Mouse (Mus musculus) T-helper 1 cell (primary cell): ENCODE results near the gene Ddx23.

Source experiments
- in situ Hi-C: fragments of 300-600 bp; cut with MboI, MseI; formaldehyde crosslinking; loops from one replicate; pipeline ENCODE4 v1.15.1; 2025; ENCODE audit warnings: high pct_unique_total_duplicates

The Ddx23 gene

DNA sequence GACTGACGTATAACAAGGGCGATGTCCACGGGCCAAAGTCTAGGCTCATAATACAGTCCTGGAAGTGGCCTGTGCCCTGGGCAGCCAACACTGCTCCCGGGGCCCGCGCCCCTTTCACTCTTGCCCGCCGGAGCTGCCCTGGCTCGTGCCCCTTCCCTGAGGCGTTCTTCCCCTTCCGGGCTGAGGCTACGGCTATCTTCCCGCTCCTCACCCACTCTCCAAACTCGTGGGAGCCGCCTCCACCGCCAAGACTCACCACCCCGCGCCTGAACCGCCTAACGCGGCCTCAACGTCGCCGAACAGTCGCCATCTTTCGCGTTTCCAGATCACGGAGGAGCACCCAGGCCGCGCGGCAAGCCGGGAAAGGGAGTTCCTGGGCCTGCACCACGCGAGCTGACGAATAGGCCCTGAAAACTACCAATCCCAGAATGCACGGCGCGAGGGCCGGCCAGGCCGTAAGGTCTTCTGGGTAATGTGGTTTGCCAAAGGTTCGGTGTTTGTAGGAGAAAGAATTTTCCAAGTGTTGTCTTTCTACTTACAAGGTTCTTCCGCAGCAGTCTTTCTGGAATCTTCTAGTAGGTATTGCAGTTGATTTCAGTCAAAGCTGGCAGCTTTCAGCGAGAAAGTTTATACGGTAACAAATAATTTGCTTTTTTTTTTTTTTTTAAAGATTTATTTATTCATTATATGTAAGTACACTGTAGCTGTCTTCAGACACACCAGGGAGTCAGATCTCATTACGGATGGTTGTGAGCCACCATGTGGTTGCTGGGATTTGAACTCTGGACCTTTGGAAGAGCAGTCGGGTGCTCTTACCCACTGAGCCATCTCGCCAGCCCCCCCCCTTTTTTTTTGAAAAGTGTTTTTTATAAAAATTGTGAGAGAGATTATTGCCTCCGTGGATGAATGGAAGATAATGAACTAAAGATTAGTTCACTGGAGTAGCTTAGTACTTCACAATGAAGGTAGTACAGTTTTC is at the start of gene Ddx23:
TSS of gene Ddx23 (minus strand) at position 328 of the 979 bp plus-strand sequence.
- in situ Hi-C loops = no loop called here

DNA sequence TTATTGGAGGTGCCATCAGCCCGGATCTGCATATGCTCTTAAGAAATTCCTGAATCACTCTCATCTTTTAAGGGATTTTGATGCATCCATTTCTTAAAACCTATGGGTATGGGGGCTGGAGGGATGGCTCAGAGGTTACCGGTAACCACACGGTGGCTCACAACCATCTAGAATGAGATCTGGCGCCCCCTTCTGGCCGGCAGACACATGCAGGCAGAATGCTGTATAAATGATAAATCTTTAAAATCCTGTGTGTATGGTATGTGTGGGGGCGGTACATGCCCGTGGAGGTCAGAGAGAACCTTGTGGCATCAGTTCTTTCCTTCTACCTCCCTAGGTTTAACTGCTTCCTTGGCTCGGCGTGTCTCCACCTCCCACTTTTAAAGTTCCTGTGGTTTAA is 47.7 kb upstream of the Ddx23 start:
- in situ Hi-C loops = no loop called here

DNA sequence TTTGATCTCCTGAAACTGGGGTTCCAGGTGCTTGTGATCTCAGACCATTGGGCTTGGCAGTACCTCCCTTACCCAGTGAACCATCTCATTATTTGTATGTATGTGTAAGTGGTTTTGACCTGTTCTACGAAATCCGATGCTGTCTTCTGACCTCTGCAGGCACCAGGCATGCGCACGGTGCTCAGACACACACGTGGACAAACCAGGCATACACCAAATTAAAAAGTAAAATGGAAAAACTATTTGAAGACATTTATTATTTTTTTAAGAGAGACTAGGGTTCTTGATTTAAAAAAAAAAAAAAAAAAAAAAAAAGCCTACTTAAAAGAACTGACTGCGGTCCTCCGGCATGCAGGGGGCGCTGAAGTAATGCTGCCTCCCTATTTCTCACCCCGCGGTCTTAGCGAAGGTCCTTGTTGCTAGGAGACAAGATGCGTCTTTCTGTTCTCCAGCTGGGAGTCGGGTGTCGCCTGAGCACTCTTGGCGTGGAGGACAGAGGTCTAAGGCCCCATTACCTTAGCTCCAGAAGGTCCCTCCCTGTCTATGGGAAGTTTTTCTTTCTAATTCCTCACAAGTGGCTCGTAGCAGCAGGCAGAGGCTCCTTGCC is 45.2 kb upstream of the Ddx23 start, which contains the start of gene Ccdc65:
TSS of gene Ccdc65 (plus strand) at position 442 of the 607 bp plus-strand sequence.
- in situ Hi-C loops = loop anchor here (5.0 kb wide), 1 partner anchor 76 kb away; the partner anchor contains the start of gene Cacnb3

DNA sequence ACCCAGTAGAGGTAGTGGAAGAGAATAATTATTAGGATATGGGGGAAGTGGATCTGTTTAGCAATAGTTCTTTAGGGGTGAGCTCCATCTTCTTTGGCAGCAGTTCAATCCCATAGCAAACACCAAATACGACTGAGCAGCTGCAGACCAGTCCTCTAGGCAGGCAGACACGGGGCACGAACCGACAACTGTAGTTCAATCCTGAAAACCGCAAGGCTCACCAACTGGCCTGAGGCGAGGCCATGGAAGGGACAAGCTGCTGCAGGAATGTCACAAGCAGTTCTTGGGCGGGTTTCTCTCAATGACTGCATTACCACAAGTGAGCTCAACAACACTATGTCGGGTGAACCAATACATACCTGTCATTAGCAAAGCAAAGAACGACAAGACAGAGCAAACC is 41.6 kb upstream of the Ddx23 start:
- in situ Hi-C loops = no loop called here

DNA sequence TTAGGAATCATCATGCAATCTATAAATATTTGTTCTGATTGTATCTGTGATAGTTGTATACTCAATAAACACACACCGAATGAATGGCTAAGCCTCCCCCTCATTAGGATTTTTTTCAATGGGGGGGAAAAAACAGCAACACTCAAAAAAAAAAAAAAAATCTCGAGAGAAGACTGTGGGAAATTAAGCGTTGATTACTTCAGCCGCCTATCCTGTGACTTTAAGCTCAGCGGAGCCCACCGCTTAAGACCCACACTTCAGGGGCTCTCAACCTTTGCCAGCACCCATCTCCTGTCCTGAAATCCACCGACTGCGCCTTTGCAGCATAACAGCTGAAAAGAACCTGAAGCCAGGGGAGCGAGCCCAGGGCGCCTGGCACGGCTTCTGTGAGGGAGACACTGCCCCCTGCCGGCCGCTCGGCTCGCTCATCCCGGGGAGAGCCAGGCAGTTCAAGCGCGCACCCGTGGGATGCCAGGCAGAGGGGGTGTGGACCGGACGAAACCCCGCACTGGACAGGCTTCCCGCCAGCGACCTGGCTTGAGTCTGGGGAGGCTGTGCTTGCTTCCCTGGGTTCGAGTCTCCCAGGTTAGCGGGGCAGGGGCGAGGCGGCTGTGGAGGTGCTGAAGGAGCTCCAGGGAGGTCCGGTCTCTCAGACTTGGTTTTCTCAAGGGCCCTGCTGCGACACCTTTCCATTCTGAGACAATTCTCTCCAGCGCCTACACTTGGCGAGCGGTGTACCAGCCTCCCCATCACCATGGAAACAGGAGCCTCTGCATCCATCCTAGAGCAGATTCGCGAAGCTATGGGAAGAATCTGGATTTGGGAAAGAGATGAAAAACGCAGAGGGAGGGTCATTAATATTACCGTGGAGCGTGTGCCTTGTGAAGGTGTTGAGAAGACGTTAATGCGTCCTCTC is 36.8 kb upstream of the Ddx23 start:
- in situ Hi-C loops = no loop called here

DNA sequence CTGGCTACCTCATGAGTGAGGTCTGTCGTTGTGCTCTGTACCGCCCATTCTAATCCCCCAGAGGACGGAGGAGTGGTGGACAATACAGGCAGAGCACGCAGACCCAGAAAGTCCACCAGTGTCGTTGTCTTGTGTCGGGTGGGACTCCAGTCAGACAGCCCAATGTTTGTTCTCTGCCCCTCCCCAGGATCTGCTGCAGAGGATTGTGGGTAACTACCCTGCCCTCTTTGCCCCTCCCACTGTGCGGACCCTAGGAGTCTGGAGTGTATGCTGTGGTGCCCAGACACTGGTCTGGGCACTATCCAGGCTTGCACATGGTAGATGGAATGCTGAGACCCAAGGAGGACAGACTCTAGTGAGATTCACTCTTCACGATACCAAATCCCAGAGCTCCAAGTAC is 33.5 kb upstream of the Ddx23 start:
- in situ Hi-C loops = no loop called here

DNA sequence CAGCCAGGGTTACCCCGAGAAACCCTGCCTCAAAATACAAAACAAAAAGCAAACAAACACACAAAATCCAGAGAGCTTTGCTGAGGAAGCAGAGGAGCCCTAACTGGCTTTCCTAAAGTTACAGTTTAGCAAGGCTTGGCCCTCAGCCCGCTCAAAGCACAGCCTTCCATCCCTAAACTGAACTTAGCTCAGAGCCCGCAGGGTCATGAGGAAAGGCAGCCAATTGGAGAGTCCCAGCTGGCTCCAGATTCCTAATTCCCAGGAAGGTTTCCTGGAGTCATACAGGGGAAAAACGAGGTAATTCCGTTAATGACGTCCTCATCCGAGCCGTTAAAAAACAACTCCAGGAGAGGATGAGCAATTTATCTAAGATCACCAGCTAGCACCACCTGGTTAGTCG is 33.0 kb upstream of the Ddx23 start:
- in situ Hi-C loops = no loop called here

DNA sequence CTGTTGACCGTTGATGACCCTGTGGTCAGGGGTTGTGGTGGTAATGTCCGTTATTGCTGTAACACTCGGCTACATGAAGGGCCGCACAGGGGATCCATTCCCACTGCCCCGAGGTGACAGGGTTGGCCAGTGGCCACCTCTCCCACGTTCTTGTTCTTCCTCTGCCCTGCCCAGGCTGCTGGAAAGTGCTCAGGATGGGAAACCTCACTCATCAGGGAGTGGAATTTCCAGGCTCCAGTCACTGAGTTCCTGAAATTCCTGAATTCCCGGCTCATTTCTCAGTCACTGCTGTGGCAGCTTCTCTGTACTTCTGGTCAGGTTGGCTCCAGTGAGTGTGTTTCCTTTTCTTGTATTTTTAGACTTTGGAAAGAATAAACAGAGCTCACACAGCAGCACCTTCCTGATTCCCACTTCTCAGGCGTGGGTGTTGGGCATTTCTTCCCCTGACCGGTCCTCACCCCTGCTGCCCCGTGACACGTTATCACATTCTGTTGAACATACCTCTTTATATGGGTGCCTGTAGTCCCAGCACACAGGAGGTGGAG is 29.5 kb upstream of the Ddx23 start:
- in situ Hi-C loops = no loop called here

DNA sequence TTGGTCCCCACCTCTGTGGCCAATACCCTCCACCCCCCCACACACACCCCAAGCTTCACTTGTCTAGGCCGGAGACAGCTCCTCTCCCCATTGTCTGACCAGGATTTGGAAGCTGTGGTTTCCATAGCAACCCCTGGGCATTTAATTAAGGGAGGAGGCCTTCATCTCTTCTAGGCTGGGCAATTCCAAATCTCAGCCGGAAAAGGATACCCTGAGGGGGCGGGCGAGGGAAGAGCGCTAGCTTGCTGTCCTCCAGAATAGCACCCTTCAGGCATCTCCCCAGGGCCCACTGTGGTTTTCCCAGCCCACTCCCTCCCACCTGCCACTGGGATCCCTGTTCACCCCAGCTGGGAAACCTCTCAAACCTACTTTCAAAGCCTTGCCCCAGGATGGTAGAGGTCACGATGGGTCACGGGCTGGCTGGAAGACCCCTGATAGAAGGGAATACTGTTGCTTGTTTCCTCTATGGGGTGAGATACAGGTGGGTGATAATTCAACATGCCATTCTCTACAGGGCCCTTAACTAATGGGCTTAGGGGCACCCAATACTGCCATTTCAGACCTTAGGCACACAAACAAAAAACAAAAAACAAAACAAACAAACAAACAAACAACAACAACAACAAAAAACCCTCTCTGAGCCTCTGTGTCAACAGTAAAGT is 28.9 kb upstream of the Ddx23 start:
- in situ Hi-C loops = no loop called here

DNA sequence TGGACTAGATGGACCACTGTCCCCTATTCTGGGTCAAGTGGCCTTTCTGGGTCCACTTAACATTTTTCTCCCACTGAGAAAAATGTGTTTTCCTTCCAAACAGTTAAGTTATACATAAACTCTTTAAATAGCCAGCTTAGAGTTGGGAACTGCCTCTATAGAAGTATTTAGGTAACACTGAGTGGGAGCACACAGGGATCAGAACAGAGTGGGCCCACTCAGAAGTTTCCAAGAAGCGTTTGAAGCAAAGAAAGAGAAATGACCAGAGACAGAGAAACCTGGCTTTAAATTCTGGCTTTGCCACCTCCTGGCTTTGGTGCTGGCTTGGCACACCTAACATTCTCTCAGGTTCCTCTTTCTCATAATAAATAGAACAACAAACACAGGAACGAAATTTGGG is 27.0 kb upstream of the Ddx23 start:
- in situ Hi-C loops = no loop called here

DNA sequence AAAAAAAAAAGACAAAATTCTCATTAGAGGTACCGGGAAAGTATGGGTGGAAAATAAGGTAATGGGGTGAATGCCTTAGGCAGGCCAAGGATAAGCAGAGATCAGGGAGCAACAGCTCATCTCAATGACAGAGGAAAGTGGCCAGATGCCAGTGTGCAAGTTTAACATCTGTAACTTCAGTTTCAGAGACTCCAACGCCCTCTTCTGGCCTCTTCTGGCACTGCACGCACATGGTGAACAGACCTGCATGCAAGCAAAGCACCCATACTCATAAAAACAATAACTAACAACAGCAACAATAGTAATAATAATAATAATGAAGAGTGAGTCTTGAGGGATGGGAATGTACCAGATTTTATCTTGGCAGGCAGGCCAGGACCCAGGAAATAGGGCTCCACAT is 23.2 kb upstream of the Ddx23 start:
- in situ Hi-C loops = no loop called here

DNA sequence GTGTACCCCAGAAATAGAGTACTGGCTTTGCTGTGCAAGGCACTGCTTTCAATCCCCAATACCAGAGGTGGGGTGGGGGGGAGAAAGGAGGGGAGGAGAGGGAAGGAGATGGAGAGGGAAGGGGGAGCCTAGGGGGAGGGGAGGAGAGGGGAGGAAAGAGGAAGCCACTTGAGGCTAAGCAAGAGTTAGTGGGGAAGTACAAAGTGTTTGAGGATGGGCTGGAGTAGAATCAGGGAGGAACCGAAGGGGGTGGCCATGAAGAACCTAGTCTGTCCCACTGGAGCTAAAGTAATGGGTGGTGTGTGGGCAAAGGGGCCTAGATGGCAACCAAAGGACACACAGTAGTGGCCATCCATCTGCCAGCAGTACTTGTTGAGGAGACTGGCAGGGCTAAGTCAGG is 21.1 kb upstream of the Ddx23 start:
- in situ Hi-C loops = no loop called here

DNA sequence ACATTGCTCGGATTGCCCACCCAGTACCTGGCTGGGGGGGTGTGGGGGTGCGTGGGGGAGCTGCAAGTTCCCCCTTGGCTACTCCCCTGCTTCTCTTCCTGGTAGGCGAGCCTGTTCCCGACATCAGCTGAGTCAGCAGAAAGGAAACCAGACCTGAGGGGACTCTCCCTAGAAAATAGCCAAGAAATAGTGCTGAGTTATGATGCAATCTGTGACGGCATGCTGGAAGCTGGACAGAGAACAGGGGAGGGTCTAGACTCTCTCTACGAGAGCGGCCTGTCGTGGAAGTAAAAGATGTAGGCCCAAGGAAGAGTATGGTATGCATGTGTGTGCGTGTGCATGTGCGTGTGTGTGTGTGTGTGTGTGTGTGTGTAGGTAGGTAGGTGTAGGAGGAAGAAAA is 20.5 kb upstream of the Ddx23 start:
- in situ Hi-C loops = no loop called here

DNA sequence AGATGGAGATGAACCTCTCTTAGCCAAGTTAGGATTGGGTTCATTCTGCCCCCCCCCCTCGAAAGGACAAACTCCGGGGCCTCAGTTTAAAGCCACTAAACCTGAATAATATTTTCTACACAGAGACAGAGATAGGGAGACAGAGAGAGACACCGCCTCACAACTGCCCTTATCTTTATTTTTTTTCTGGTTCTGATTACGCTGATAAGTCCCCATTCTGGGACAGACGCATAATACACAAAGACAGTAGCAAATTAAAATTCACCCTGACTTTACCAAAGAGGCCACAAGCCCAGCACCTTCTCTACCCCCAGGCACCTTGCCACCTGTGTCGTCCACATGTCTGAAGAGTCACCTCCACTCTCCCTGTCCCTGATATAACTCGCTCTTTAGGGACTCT is 18.9 kb upstream of the Ddx23 start:
- in situ Hi-C loops = no loop called here

DNA sequence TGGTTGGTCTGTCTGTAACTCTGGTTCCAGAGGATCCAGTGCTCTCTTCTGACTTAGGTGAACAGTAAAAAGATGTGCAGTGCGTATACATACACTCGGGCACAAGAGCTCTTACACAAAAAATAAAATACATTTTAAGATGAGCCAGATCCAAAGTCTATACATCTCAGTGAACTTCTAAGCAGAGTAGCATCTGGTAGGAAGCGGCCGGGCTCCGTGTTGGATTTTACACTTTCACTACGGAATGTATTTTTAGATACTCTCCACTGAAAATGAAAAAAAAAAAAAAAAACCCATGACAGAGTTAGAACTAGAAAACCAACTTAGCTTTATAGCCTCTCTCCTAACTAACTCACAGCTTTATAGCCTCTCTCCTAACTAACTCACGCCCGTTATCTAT is 18.0 kb upstream of the Ddx23 start:
- in situ Hi-C loops = no loop called here

DNA sequence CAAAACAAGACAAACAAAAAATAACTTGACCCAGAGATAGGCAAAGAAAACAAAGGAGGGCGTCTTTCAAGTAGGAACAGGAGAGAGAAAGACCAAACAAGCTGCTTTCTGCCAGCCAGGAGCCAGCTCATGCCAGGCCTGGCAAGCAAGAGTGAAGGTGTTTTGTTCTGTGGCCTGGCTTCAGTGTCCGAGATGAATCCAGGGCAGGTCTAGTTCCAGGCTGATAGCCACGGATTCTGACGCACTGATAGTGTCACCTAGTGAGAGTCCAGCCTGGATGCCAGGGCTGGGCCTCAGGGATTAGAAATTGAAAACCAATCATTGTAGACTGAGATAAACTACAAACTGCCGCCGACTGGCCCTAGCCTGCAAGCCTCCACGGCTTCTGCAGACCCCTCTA is 15.3 kb upstream of the Ddx23 start:
- in situ Hi-C loops = no loop called here

DNA sequence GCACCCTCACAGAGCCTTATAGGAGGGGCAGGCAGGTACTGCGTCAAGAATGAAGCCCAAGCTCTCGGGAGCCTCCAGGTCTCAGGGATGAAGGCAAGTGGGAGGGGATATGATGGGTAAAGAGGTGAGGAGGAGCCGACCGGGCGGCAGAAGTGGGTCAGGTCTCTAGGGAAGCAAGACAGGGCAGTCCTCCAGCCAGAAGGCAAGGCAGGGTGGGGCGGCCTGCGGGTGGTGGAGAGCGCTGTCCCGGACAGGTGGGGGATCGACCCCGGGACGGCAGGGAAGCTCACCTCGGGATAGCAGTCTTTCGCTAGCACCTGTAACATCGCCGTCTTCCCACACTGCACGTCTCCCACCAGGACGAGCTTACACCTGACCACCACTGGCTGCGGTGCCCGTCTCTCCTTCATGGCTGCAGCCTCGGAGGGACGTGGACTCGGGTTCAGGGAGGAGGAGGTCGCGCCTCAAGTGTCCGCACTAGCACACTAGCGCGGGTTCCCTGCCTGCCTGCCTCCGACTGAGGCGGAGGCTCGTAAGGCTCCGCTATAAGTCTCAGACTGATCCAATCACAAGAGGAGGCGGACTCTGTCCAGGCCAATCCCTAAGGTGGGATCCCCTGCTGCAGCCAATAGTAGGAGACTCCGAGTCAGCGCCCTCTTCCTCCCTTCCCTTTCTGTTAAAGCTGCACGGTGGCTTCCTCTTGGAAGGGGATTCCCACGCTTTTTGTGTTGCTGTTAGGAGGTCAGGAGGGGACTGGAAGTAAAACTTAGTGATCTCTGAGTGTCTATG is 14.4 kb upstream of the Ddx23 start, which contains the start of gene Rnd1:
TSS of gene Rnd1 (minus strand) at position 522 of the 789 bp plus-strand sequence.
- in situ Hi-C loops = no loop called here

DNA sequence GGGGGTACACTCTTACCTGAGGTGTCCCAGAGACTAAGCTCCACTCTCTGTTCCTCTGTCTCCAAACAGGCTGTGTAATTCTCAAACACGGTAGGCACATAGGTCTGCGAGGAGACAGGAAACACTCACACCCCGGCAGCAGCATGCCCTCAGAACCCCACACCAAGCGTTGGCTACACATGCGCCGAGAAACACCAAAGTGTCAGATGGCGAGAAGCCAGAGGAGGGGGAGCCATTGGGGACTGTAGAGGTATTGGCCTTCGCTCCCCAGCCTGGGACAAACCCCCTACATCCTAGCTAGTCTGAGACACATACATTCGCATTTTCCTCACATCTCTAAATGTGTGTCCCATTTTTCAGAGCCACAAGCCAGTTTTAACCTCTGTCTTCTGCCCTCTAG is 13.8 kb upstream of the Ddx23 start:
- in situ Hi-C loops = no loop called here

DNA sequence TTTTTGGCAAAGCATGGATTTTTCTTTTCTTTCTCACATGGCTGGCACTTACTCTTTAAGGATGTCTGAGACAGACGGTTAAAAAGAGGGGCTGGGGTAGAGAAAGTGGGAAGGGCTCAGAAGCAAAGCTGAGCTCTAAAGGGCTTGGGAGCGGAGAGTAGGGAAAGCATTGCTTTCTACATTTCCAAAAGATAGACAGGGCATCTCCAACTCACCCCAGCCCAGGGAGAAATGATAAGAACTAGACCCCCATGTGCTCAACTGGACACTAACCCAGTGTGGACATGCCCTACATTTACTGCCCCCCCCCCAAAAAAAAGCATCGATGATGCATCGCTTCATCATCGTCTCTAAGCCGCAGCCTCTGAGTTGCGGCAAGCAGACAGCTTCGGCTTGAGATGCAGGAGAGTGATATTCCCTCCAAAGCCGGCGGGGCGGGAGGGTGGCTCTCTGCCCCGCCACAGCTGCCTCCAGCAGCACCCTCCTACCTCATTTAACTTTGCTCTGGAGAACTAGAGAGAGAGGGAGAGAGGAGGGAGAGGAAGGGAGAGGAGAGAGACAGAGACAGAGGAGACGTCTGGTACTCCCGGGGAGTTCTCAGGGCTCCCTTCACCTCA is 13.0 kb upstream of the Ddx23 start:
- in situ Hi-C loops = no loop called here
